Mouse (Mus musculus) naive thymus-derived CD4-positive, alpha-beta T cell, adult 2 months (primary cell): Measurements from ENCODE around the gene Osm.

Source experiments
- DNase-seq: peaks from one replicate; pipeline ENCODE4 v3.0.0-alpha.2; 2011; ENCODE audit warnings: low read depth

The Osm gene

DNA sequence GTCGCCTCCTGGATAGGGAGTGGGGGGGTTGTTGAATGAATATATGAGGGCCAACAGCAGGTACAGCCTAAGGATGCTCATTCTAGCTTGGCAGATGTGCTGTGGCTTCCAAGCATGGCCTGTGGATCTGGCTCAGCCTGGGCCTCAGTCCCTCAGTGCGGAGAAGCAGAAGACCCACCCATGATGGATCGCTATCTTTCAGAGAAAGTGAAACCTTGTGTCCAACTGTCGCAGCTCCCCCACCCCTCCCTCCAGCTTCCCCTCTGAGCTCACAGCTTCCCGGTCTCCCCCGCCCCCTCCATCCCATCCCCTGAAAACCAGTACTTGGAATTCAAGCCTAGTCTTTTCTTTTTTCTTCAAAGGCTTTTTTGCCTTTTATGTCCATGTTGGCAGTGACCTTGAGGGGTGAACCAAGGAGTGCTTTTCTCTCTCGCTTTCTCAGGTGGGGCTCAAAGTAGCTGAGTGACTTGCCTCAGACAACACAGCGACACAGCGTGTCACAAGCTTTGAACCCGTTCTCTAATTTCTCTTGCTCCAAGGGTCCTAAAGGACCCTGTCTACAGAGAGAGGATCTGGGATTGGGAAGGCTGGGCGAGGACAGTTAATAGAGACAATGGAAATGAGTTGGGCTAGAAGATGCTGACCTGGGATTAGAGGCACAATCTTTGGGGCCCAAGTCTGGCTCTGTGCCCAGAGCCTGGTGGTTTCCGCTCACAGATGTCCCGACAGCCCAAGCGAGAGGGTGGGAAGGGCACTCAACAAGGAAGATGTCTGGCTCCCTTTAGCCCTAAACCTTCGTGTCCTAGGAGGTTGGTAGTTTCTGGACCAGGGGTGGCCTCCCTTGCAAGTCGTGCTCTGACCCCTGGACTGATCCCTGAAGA is at the start of gene Osm:
TSS of gene Osm (plus strand) at position 756 of the 881 bp plus-strand sequence.
- peak; percentile 79 for DNase-seq

DNA sequence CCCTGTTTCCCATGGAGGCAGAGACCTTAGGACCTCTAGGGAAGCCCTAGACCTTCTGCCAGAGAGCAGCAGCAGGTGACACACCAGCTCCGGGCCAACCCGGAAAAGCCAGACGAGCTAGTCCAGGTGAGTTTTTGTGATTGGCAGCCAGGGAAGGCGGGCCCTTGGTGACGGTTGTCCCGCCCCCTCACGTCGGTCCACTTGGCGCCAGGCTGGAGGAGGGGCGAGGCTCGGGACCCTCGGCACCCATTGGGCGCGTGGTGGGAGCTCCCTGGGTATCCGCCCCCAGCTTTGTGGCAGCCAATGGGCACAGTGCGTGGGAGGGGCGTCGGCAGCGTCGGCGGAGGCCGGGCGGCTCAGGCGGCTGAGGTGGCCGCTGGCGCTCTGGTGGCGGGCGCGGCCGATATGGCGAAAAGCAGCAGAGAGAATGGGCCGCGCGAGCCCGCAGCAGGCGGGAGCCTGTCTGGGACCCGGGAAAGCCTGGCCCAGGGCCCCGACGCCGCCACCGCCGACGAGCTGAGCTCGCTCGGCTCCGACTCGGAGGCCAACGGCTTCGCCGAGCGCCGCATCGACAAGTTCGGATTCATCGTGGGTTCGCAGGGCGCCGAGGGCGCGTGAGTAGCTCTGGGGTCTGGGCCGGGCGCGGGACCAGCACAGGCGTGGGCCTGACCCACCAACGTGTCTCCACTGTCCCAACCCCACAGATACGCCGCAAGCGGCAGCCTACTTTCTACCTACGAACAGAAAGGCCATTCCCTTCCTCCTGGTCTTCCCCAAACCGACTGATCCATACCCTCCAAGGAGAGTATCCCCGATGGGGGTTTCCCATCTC is 49.5 kb upstream of the Osm start, which contains the start of gene Tbc1d10a:
TSS of gene Tbc1d10a (plus strand) at position 304 of the 832 bp plus-strand sequence.
- DNase-seq, result peak; percentile 99

DNA sequence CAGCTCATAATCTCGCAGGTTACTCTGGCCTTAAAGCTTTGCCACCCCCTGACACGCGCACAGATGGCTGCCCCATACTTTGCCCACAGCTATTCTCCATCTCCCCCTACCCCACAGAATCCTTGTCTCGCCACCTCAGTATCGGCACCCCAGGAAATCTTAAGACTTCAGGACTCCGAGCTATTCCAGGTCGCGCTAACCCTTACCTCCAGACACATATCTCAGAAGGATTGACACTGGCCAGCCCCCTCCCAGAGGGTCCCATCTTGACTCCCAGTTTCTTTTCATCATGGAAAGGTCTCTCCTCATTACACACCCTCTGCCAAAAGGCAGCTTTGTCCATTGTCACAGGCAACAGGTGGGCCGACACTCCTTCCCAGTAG is 48.9 kb upstream of the Osm start:
- no peak for DNase-seq

DNA sequence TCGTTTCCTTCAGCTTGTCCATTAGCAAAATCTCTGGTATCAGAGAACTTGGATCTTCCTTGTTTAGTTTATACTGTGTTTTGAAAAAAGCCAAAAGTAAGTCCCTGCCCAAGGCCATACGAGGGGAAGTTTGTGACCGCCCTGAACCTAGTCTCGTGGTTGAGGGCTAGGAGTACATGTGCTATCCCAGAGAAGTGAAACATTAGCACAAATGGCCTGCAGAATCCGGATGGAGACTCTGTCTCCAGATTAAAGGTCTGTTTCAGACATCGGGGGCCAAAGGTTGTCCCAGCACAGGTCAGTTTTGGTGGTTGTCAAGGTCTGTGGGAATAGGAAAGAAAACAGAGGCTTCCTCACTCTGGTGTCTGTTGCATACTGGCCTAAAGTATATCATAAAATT is 47.0 kb upstream of the Osm start:
- DNase-seq, result no peak

DNA sequence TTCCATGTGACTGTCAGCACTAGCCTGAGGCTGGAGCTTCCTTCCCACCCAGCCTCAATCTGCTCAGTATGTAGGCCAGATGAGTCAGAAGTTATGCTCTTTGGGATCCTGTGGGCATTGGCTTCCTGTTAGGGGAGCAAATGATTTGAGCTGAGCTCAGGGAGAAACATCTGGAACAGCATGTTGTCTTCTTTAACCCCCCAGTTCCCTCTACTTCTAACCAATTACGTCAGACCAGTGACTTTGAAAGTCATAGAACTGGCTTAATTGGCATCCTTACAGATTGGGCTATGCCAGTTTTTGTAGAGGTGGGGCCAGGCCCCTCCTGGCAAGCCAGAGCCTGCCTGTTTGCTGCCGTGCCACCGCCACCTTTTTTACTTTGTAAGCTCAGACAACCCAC is 45.5 kb upstream of the Osm start:
- no peak for DNase-seq

DNA sequence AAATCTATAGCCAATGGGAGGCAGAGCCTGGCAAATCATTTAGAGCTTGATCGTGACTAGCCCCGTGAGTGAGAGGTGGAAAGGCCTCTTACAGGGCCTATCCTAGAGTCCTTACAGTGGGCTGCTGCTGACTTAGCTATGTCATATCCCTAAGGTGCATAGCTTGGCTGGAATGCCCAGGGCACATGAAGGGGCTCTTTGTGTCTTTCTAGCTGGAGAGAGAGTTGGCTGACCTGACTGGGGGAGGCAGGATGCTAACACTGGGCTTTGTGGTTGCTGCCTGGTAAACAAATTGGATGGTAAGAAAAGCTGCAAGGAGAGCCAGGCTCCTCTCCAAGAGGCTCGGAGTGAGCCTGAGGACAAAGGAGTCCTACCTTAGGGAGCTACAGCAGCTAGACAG is 43.5 kb upstream of the Osm start:
- DNase-seq, result no peak

DNA sequence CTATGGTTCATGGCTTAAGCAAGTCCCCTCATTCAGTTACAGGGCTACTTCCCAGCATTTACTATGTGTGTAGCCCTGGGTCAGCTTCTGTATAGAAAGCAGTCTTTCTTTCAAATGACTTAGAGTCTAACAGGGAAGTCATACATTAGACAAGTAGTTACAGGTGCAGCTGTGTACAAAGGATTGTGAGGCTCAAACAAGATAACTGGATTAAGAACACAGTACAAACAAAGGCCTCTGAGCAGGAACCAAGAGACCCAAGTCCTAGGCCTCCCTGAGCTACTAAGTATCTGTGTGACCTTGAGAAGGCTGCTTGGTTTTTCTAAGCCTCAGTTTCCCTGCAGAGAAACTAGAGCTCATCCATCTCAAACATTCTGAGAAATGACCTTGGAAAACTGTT is 42.8 kb upstream of the Osm start:
- DNase-seq, result no peak

DNA sequence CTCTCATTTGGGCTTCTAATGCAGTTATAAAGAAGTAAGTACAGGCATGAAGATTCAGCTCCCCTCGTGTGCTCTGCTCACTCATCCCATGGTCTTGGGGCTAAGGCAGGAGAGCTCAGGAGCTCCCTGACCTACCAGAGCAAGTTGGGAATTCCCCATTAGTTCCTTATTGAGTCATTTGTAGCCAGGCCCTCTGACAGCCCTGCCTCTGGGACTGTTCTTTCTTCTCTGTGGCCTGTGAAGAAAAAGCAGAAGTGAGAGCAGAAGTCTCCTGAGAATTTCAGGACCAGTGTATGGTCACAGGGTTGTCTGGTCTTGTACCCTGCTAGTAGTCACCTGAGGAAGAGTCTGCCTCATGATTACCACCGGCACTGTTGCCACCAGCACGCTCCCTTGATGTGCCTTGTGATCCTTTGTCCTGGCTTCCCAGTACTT is 40.6 kb upstream of the Osm start:
- no peak for DNase-seq

DNA sequence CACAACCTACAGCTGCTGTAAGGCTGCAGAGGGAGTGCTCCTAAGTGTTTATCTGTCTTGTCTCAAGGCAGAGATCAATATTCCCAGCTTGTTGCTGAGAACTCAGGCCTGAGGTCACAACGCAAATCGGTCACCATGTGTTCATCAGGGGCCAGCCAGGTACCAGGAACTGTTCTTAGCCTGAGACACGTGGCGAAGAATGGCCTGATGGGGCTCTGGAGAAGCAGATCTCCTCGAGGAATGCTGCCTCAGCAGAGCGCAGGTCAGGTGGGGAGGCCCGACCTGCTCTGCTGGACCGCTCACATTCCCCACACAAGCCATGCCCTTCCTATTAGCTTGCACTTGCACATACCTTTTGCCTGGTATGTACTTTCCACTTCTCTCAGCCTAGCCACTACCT is 39.6 kb upstream of the Osm start:
- no peak for DNase-seq

DNA sequence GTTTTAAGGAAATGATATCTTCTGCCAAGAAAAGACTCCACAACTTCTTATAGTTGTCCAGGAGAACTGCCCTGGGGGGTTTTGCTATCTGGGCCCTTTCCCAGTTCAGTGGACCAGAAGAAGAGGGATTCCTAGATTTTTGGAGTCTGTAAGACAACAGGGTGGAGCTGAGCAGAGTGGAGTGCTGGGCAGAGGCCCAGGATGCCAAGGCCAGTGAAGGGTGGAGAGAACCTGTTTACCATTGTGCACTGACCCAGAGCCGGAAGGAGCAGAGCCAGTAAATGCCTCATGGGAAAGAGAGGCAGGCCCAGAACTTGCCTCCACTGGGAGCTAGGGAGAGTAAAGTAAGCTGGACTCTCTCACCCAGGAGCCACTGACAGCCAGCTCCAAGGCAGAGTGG is 38.5 kb upstream of the Osm start:
- DNase-seq, result no peak

DNA sequence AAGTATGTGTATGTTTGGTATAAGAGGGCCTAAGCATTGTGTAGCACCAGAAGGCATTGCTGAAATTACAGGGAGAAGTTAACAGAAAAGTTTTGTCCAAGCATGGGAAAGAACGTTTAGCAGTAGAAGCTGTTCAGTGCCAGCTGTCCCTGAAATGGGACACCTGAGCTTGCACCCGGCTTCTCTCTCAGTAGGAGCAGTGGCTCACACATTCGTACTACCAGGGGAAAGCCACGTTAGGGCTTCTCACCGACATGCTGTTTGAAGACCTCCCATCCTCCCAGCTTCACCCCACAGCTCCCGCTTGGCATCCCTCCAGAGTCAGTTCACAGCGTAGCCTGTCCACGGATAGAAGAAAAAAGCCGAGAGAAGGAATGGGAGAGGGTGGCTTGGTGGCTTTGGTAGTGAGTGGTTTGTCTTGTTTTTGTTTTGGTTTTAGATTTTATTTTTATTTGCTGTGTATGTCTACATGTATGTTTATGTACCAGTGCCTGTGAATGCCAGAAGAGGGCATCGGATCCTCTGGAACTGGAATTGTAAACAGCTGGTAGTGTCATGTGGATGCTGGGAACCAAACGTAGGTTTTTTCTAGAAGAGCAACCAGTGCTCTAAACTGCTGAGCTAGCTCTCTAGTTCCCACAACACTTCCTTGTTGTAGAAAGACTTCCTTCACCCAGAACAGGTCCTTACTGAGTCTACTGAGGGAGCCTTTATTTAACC is 34.1 kb upstream of the Osm start:
- DNase-seq, result peak; percentile 44

DNA sequence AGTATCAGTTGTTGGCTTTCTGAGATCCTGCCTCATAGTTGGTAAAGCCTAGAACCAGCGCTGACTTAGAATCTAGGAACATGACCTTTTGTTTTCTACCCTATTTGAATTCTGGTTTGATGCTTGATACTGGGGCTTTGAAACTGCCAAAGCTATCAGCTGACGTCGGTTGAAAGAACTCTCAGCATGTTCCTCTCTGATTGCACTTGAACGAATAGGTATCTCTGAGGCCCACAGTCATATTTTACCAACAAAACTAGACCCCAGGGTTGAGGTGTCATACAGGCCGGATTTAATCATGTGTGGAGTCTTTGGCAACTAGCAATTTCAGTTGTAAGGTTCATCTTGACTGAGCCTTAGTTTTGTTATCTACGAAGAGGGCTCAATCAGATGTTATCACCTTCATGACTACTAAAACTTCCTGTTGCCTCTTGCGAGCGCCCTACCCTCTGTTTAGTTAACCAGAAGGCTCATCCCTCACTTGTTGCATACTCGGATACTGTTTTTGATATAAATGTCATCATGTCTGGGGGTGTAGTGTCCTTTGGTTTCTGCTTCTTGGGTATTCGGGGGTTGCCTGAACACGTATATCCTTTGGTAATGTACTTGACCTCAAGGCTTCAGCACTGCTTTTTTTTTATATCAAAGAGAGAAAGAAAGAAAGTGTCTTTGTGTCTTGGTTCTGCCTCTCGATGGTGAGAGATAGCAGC is 33.1 kb upstream of the Osm start:
- DNase-seq, result peak; percentile 75

DNA sequence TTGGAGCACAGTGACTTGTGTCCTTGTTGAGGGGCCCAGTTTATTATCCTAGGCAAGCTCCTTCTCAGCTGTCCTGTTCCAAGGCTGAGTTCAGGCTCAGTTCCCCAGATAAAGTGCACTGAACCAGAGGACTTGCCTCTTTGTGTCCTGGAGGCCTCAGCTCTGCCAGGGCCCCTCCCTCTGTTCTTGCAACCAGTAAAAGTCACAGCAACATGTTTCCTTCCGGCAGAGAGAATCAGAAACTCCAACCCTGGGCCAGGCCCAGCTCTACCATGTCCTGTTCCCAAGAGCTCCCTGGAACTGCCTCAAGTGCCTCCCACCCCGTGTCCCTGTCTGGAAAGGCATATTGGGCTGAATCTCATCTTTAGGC is 32.5 kb upstream of the Osm start:
- peak; percentile 72 for DNase-seq

DNA sequence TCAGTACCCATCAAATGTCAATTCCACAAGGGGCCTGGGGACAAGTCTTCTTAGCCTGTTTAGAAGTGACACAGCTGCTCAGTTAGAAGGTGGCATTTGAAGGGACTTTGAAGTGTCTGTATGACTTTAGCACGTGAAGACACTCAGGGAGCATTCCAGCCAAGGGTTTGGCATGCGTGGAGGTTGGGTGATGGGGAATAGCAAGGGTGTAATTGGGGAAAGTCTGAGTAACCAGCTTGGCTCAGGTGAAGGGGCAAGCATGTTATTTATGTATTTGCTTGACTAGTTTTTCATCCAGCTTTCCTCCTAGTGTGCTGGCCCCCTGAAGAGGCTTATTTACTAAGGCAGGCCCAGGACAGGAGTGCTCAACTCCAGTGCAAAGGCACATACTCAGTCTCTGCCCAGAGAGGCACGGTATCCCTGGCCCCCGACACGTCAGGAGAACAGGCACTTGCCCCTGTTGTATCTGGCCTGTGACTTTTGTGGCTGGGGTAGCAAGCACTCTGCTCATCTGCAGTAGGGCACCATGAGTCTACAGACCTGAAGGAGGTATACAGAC is 31.0 kb upstream of the Osm start:
- no peak for DNase-seq

DNA sequence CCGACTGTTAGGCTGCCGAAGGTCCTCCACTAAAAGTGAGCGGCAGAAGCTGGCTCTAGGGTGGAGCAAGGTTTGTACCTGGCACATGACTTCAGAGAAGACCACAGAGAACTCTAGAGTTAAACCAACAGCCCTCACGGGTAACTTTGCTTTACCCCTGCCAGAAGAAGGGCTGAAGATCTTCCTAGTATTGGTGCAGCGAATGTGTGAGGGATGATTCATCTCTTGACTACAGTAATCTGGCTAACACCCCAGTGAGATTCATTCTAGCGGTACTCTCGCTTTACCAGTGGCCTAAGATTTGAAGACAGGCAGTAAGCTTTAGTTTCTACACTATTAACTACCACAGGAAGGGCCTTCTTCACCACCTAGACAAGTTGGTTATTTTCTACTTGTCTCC is 30.3 kb upstream of the Osm start:
- peak; percentile 58 for DNase-seq

DNA sequence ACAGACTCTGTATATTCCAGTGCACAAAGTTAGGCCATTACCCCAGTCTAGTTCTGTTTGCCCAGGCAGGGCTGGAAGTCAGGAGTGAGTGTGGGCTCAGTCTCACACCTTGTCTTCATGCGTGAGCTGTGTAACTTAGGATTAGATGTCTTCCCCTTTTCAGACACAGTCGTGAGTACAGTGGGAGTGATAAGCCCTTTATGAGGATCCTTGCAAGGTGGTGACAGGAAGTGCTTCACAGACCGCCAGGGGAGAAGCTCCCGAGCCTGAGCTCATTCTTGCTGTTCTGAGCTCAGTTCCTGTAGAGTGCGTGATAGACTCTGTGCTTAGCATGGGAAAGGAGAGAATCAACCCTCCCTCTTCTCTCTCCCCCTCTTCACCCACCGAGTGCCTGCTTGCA is 29.7 kb upstream of the Osm start:
- DNase-seq, result peak; percentile 79

DNA sequence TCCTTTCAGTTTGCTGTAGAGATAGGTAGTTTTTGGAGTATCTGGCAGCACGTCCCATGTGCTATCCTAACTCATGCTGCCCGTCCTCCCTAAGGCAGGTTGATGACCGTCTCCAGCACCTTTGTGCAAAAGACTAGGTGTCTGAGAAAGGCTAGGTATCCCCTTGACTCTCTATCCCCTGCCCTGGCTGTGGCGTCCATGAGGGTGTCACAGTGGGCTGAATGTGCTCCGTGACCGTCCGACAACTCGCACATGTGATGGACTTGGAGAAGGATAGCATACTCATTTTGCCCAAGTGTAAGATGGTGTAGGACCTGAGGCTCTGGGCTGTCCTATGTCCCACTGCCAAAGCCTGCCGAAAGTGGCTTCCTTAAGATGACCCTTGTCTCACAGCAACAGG is 28.6 kb upstream of the Osm start:
- no peak for DNase-seq

DNA sequence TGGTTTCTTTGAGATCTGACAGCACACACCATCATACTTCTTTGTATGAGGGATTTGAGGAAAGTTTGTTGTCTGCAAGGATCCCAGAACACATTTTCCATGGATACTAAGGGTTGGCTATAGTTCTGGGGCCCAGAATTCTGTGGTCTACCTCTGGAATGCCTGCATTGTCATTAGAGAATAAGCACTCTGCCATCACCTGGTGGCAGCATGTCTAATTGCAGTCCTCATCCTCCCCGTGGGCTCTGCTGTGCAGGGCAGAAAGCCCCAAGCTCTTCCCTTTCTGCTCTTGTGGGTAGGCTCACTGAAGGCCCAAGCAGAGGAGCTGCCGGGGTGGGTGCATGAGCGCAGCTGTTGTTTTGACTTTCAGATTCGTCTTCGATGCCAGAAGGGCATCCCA is 26.7 kb upstream of the Osm start:
- no peak for DNase-seq

DNA sequence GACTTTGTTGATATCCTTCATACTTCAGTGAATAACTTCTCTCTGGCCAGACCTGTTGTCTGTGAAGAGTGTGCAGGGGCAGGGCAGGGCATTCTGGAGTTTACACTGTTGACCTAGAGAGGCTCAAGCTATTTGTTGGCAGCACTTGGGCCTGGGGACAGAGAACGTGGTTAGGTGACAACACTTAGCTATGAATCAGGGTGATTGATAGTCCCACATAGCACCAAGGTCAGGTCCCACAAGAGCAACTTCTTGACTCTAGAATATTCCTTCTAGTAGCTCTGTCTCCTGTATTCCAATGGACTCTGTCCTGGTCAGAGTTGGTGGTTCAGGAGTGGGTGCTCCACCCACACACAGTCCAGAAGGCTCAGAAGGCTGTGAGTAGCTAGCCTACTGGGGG is 25.4 kb upstream of the Osm start:
- DNase-seq, result no peak

DNA sequence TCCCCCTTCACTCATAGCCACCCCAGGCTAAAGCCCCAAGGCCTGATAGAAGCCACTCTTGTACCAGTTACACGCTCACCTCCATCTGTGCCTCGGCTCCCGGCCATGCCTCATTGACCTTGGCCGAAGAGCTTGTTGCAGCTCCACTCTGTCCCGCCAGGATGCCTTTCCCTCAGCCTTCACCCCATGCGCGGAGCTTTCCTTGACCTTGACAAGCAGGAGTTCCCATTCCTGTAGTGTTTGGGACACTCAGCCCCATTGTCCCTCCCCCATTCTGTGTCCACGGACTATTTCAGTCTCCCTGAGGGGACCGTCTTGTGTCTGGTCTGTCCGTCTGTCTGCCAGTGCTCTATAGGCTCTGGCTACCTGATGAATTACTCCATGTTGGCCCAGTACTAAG is 23.1 kb upstream of the Osm start:
- no peak for DNase-seq

DNA sequence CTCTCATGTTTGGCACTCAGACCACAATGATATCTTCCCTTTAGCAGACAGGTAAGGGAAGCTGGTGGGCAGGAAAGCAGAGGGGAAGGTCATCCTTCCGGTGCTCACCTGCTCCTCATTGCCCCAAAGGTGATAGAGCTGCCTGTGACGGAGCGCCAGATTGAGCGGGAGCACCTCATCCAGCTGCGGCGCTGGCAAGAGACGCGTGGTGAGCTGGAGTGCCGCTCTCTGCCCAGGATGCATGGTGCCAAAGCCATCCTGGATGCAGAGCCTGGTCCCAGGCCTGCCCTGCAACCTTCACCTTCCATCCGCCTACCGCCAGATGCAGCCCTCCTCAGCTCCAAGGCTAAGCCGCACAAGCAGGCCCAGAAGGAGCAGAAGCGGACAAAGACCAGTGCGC is 21.6 kb upstream of the Osm start:
- DNase-seq, result no peak

DNA sequence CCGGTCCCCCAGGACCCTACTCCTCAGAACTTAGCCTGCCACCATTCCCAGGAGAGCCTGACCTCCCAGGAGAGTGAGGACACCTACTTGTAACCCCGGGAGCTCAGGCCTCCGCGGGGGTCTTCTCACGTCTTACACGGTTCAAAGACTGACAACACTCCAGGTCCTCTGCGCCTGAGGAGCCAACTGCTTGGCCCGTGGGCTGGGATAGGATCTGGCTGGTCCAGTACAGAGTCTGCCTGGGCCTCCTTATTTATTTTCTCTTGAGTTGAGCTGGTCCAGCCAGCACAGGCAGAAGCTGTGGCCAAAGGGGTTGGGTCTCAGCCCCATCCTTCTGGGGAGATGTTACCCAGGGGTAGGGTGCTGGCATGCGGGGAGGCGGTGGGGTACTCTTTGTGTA is 21.2 kb upstream of the Osm start:
- DNase-seq, result no peak
